Mouse (Mus musculus) neural tube, embryonic 11.5 days (tissue): Measurements from ENCODE around the gene Nr1h2. TPM values are rescaled to one million over a fixed set of nuclear protein-coding genes. Genes with fewer than 3 reads are reported as not detected.

Experiments used
- ATAC-seq: fragments of 200-750 bp; cut with Nextera tagmentation; 2 replicates; pipeline ENCODE4 v1.8.0; 2017; ENCODE audit warnings: moderate number of reproducible peaks, mild to moderate bottlenecking, moderate TSS enrichment, moderate library complexity; ENCODE audit not compliant: insufficient read depth, low FRiP score, low TSS enrichment
- DNase-seq: peaks from one replicate; pipeline ENCODE4 v3.0.0-alpha.2; 2015; ENCODE audit warnings: low spot score
- H3K27ac ChIP-seq: fragments of 300-500 bp; sonication (generic); 2 replicates; pipeline ENCODE4 v1.5.1; 2014; ENCODE audit warnings: low read depth, mild to moderate bottlenecking, low read length
- H3K27me3 ChIP-seq: fragments of 300-500 bp; sonication (generic); 2 replicates; pipeline ENCODE4 v1.6.1; 2014; ENCODE audit warnings: mild to moderate bottlenecking, low read length, mixed read lengths; ENCODE audit not compliant: control insufficient read depth, insufficient read depth
- H3K36me3 ChIP-seq: fragments of 300-500 bp; sonication (generic); 2 replicates; pipeline ENCODE4 v1.6.1; 2014; ENCODE audit warnings: mild to moderate bottlenecking, low read length, moderate library complexity, mixed read lengths; ENCODE audit not compliant: control insufficient read depth, insufficient read depth
- H3K4me1 ChIP-seq: fragments of 300-500 bp; sonication (generic); 2 replicates; pipeline ENCODE4 v1.6.1; 2014; ENCODE audit warnings: low read length, mixed read lengths; ENCODE audit not compliant: control insufficient read depth, insufficient read depth
- H3K4me2 ChIP-seq: fragments of 300-500 bp; sonication (generic); 2 replicates; pipeline ENCODE4 v1.6.1; 2014; ENCODE audit warnings: low read depth, mild to moderate bottlenecking, moderate library complexity
- H3K4me3 ChIP-seq: fragments of 300-500 bp; sonication (generic); 2 replicates; pipeline ENCODE4 v1.5.1; 2014; ENCODE audit warnings: low read depth, low read length
- H3K9ac ChIP-seq: fragments of 300-500 bp; sonication (generic); 2 replicates; pipeline ENCODE4 v1.6.1; 2014; ENCODE audit warnings: mild to moderate bottlenecking, low read length
- H3K9me3 ChIP-seq: fragments of 300-500 bp; sonication (generic); 2 replicates; pipeline ENCODE4 v1.6.1; 2016; ENCODE audit warnings: low read length; ENCODE audit not compliant: control insufficient read depth
- WGBS: fragments of 180-500 bp; shearing (Covaris S2); extraction: QIAGEN DNeasy Blood & Tissue Kit; methylation state at CpG from one replicate; pipeline ENCODE4 v1.1.7; 2014; 5-methylcytosine and 5-hydroxymethylcytosine counted together
- polyA plus RNA-seq: library from polyadenylated mRNA; unstranded; fragments of >200 nt; fragmentation: Nextera tagmentation; extraction: Ambion mirVana; gene quantifications from 2 replicates; pipeline ENCODE4 v1.2.1, GENCODE M21; 2014

The Nr1h2 gene
- polyA plus RNA-seq, 1 experiment from 2014 or later = 71.9 TPM

DNA sequence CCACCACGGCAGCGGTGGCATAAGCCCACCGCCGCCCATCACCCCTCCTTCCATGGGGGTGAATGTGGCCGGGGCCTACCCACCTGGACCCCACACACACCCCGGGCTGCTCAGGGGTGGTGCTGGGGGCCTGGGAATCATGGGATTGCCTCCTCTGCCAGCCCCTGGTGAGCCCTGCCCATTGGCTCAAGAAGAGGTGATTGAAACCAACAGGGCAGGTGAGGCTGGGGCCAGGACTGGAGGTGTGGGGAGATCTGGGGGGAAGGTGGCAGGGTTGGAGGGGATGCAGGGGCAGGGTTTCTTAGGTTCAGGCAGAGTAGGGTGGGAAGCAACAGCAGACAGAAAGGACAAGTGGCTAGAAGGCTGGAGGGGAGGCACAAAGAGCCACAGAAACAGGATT lies 42.3 kb upstream of the Nr1h2 start:
- H3K27me3 ChIP-seq = peaks cover 22% of the 10 kb centered on the region
- H3K9ac ChIP-seq = no peak overlapping the region
- no peaks in the 10 kb centered on the region for H3K36me3 ChIP-seq
- H3K4me3 ChIP-seq = no peak overlapping the region
- no peak overlapping the region for H3K4me2 ChIP-seq
- no peak for DNase-seq
- no peak for ATAC-seq
- no peak overlapping the region for H3K27ac ChIP-seq
- 99% methylated on average over 5 of the region's 6 CpGs for WGBS
- no peaks in the 10 kb centered on the region for H3K9me3 ChIP-seq
- peaks cover 16% of the 10 kb centered on the region for H3K4me1 ChIP-seq

DNA sequence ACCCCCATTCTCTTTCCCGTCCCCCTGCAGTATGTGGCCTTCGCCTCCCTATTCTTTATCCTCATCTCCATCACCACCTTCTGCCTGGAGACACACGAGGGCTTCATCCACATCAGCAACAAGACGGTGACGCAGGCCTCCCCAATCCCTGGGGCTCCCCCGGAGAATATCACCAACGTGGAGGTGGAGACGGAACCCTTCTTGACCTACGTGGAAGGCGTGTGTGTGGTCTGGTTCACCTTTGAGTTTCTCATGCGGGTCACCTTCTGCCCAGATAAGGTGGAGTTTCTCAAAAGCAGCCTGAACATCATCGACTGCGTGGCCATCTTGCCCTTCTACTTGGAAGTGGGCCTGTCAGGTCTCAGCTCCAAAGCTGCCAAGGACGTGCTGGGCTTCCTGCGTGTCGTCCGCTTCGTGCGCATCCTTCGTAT lies 41.4 kb upstream of the Nr1h2 start:
- Histone ChIP-seq H3K4me2 (no peak overlapping the region), H3K9me3 (no peaks in the 10 kb centered on the region), H3K9ac (no peak overlapping the region), H3K27me3 (peaks cover 22% of the 10 kb centered on the region), H3K36me3 (no peaks in the 10 kb centered on the region), H3K27ac (no peak overlapping the region), H3K4me3 (no peak overlapping the region), H3K4me1 (peaks cover 19% of the 10 kb centered on the region)
- DNase-seq = no peak
- no peak for ATAC-seq
- 95% methylated on average over 20 of the region's 20 CpGs for WGBS

DNA sequence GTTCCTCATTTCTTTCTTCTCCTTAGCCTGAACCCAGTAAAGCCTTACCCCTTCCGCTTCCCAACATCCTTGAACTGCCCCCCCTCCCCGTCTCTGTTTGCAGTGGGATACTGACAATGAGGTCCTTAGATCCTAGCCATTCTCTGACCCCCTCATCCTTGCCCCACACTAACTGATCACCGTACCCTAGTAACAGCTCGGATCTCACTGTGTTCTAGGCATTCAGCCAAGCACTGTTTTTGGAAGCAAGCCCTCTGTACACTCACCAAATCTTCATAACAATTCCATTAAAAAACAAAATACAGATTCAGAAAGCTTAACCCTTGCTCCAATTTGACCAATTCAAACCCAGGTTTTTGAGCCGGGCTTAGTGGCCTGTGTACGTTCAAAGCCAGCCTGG lies 40.5 kb upstream of the Nr1h2 start:
- peak overlapping the region; percentile 38 for H3K4me2 ChIP-seq
- no peak for DNase-seq
- ATAC-seq = no peak
- H3K4me1 ChIP-seq = peaks cover 23% of the 10 kb centered on the region
- H3K27ac ChIP-seq = no peak overlapping the region
- H3K4me3 ChIP-seq = no peak overlapping the region
- no peak overlapping the region; the same call in 1 of the 2 replicates for H3K9ac ChIP-seq
- H3K27me3 ChIP-seq = peaks cover 26% of the 10 kb centered on the region
- H3K9me3 ChIP-seq = no peaks in the 10 kb centered on the region
- 76% methylated on average over 6 of the region's 6 CpGs for WGBS
- no peaks in the 10 kb centered on the region for H3K36me3 ChIP-seq

DNA sequence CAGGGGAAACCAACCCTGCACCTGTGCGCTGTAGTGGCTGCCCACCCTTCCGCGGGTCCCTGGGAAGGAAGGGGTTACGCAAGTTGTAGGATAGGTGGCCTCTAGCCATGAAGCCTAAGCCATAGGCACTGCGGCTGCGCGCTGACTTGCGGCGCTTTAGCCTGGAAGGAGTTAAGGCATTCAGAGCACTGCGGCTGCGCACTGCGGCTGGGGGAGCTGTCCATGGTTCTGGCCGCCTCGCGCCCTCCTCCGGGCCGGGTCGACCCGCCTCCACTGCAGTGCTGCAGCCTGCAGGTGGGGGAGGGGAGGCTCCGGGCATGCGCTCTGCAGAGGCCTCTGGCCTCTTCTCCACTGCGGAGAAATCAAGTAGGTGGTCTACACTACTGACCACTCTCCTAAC lies 40.0 kb upstream of the Nr1h2 start:
- Histone ChIP-seq H3K9ac (no peak overlapping the region; the same call in 1 of the 2 replicates), H3K36me3 (no peaks in the 10 kb centered on the region), H3K9me3 (no peaks in the 10 kb centered on the region), H3K4me3 (0 out of 2 replicates have a peak overlapping the region, but pooled peaks have one; percentile 8), H3K27ac (no peak overlapping the region), H3K27me3 (peaks cover 26% of the 10 kb centered on the region), H3K4me2 (peak overlapping the region; percentile 38), H3K4me1 (peaks cover 24% of the 10 kb centered on the region)
- ATAC-seq (peak; percentile 17; the same call in 1 of the 2 replicates), DNase-seq (peak; percentile 95)
- WGBS = 1% methylated on average over 22 of the region's 22 CpGs

DNA sequence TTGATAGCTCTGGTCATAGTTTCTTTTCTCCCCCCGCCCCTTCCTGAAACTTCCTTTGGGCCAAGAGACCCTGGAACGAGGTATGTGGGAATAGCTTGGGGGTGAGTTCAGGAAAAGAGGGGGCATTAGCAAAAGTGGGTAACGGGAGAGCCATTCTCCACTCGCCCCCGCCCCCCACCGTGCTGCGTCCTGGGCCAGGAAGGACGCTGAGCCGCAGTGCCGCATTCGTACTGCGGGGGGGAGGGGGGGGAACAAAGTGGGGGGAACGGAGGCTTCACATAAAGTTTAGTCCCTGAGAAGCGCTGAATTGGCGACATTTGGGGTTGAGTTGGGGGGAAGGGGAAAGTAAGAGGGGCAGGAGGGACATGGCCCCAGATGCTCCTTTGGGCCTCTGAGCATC lies 39.3 kb upstream of the Nr1h2 start:
- no peak overlapping the region for H3K9ac ChIP-seq
- peak overlapping the region; percentile 20 for H3K4me2 ChIP-seq
- H3K4me1 ChIP-seq = peaks cover 25% of the 10 kb centered on the region

DNA sequence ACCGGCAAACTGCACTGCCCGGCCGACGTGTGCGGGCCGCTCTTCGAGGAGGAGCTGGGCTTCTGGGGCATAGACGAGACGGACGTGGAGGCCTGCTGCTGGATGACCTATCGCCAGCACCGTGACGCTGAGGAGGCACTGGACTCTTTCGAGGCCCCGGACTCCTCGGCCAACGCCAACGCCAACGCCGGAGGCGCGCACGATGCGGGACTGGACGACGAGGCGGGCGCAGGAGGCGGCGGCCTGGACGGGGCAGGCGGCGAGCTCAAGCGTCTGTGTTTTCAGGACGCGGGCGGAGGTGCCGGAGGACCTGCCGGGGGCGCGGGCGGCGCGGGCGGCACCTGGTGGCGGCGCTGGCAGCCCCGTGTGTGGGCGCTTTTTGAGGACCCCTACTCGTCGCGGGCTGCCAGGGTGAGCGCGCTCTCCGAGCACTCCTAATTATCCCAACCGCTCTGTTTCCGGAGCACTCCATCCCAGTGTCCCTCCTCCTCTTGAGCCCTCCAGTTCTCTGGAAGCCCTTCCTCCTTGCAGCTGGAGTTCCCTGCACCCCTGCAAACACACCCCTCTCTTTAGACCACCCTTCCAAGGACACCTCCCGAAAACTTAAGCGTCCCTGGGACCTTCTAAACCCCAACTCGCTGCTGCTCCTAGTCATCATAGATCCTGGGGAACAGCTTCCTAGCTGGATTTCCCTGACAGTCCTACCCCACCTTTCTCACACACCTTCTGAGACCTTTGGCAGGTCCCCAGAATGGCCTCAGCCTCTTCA lies 37.8 kb upstream of the Nr1h2 start:
- Histone ChIP-seq H3K36me3 (no peaks in the 10 kb centered on the region), H3K27me3 (peaks cover 42% of the 10 kb centered on the region), H3K4me2 (peak overlapping the region; percentile 96), H3K27ac (peak overlapping the region; percentile 29; the same call in 1 of the 2 replicates), H3K9ac (peak overlapping the region; percentile 54), H3K4me1 (peaks cover 25% of the 10 kb centered on the region), H3K4me3 (peak overlapping the region; percentile 53), H3K9me3 (no peaks in the 10 kb centered on the region)
- under 1% methylated on average over 45 of the region's 60 CpGs for WGBS
- ATAC-seq = no peak
- DNase-seq = no peak

More for the DNA sequence above, 39.3 kb upstream of the Nr1h2 start:
- DNase-seq (no peak), ATAC-seq (no peak)
- H3K27ac ChIP-seq = no peak overlapping the region
- H3K4me3 ChIP-seq = no peak overlapping the region
- H3K36me3 ChIP-seq = no peaks in the 10 kb centered on the region
- 3% methylated on average over 11 of the region's 15 CpGs for WGBS
- H3K9me3 ChIP-seq = no peaks in the 10 kb centered on the region
- peaks cover 30% of the 10 kb centered on the region for H3K27me3 ChIP-seq

DNA sequence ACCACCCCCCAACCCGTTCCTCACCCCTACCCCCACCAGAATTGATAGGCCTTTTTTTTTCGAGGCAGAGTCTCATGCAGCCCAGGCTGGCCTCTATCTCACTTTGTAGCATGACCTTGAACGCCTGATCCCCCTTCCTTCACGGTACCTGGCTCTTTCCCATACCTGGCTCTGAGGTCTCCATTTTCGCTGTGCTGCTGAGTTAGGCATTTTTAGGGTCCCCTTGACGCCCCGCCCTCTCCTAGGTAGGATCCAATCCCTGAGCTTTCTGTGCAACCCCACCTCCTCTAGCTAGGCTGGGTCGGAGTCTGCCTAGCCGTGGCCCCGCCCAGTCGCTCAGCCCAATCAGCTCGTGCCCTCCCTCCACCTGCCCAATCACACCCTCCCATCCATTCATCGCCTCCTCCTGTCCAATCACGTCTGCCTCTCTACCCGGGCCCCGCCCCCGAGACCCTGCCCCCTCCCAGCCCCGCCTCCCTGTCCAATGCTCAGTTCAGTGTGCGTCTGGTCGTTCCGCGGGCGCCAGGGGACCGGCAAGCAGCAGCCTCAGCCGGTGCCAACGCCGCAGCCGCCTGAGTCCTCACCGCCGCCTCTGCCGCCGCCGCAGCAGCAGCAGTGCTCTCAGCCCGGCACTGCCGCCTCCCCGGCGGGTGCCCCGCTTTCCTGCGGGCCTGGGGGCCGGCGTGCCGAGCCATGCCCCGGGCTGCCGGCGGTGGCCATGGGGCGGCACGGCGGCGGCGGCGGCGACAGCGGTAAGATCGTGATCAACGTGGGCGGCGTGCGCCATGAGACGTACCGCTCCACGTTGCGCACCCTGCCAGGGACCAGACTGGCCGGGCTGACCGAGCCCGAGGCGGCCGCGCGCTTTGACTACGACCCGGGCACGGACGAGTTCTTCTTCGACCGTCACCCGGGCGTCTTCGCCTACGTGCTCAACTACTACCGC lies 36.9 kb upstream of the Nr1h2 start, which contains the start of gene Kcnc3:
TSS of gene Kcnc3 (plus strand) at position 263 of the 946 bp plus-strand sequence.
- H3K27ac ChIP-seq = peak within 1 kb of the TSS; percentile 29; the same call in 1 of the 2 replicates
- under 1% methylated on average over 79 of the region's 80 CpGs for WGBS
- no peaks in the 10 kb centered on the region for H3K9me3 ChIP-seq
- peak within 1 kb of the TSS; percentile 54 for H3K9ac ChIP-seq
- ATAC-seq (peak; percentile 92), DNase-seq (peak; percentile 95)
- H3K4me3 ChIP-seq = peak within 1 kb of the TSS; percentile 53
- H3K4me1 ChIP-seq = peaks cover 25% of the 10 kb centered on the region
- no peaks in the 10 kb centered on the region for H3K36me3 ChIP-seq
- H3K27me3 ChIP-seq = peaks cover 42% of the 10 kb centered on the region
- peak within 1 kb of the TSS; percentile 96 for H3K4me2 ChIP-seq

DNA sequence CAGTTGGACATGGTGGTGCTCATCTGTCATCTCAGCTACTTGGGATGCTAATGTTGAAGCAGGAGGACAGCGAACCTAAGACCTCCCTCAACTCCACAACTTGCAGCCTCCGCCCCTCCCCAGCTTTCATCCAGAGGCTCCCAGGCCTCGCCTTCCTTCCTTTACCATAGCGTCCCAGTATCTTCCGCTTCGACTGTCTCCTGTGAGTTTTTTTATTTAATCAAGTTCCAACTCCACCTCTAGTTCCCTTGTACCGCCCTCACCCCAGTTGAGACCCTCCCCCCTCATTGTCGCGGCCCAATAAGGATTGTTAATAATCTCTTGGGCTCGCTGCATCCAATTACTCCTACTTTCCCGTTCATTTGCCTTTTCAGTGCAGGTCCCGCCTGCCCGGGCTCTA lies 36.2 kb upstream of the Nr1h2 start:
- Histone ChIP-seq H3K4me2 (peak overlapping the region; percentile 96), H3K4me1 (peaks cover 25% of the 10 kb centered on the region), H3K9me3 (no peaks in the 10 kb centered on the region), H3K36me3 (no peaks in the 10 kb centered on the region), H3K27me3 (peaks cover 46% of the 10 kb centered on the region), H3K27ac (no peak overlapping the region), H3K9ac (no peak overlapping the region), H3K4me3 (peak overlapping the region; percentile 53)
- DNase-seq = no peak
- 2% methylated on average over 13 of the region's 13 CpGs for WGBS
- no peak for ATAC-seq
